Mouse (Mus musculus): ENCODE data around the gene Vmn1r87. TPM values are rescaled to one million over a fixed set of nuclear protein-coding genes. Genes with fewer than 3 reads are reported as not detected.

Gene Vmn1r87
- not detected in 2 replicates for polyA plus RNA-seq (2021; fragmentation: Nextera tagmentation)
- long read RNA-seq, experiment 1 = 0 reads
- long read RNA-seq, experiment 2 = 0 reads

GRCm38 (mm10) chr7:13140057-13140456, at the start of gene Vmn1r87:
Gene Vmn1r87, minus strand, starts transcription at chr7:13140157.

GRCm38 (mm10) chr7:13159268-13159667, 19.3 kb upstream of the Vmn1r87 start, which contains the start of gene Vmn1r88:
Gene Vmn1r88, plus strand, starts transcription at chr7:13159568.

GRCm38 (mm10) chr7:13119817-13120216, 20.1 kb downstream of the Vmn1r87 start, which contains the start of gene Vmn1r86:
Gene Vmn1r86, minus strand, starts transcription at chr7:13119917.

GRCm38 (mm10) chr7:13095073-13095472, 44.9 kb downstream of the Vmn1r87 start, which contains the start of gene Vmn1r85:
Gene Vmn1r85, minus strand, starts transcription at chr7:13095173.

Other genes starting within 250 kb of the Vmn1r87 start
- 11.5 and 11.8 TPM in 2 replicates for gene Zscan22, start 242.3 kb downstream of the Vmn1r87 start, polyA plus RNA-seq (2021; fragmentation: Nextera tagmentation)
- 627 and 629 TPM in 2 replicates for gene Rps5, start 217.9 kb downstream of the Vmn1r87 start, polyA plus RNA-seq (2021; fragmentation: Nextera tagmentation)
- gene Rnf225, start 212.7 kb downstream of the Vmn1r87 start, polyA plus RNA-seq (2021; fragmentation: Nextera tagmentation) = 0.39 TPM in 2 replicates
- 2.2 TPM in 2 replicates for gene Zfp324, start 174.3 kb downstream of the Vmn1r87 start, polyA plus RNA-seq (2021; fragmentation: Nextera tagmentation)
- 3.7 and 4.2 TPM in 2 replicates for gene Zfp446, start 162.3 kb downstream of the Vmn1r87 start, polyA plus RNA-seq (2021; fragmentation: Nextera tagmentation)
- 0.06 TPM in 1 of 2 replicates, not detected in the other for gene Slc27a5, start 142.0 kb downstream of the Vmn1r87 start, polyA plus RNA-seq (2021; fragmentation: Nextera tagmentation)
- gene Trim28, start 141.0 kb downstream of the Vmn1r87 start, polyA plus RNA-seq (2021; fragmentation: Nextera tagmentation) = 83.4 and 85.0 TPM in 2 replicates
- gene Zbtb45, start 130.1 kb downstream of the Vmn1r87 start, polyA plus RNA-seq (2021; fragmentation: Nextera tagmentation) = 8.1 and 9.6 TPM in 2 replicates
- 316 and 338 TPM in 2 replicates for gene Chmp2a, start 105.3 kb downstream of the Vmn1r87 start, polyA plus RNA-seq (2021; fragmentation: Nextera tagmentation)
- 23.7 and 27.4 TPM in 2 replicates for gene Ube2m, start 101.9 kb downstream of the Vmn1r87 start, polyA plus RNA-seq (2021; fragmentation: Nextera tagmentation)
- gene Mzf1, start 85.4 kb downstream of the Vmn1r87 start, polyA plus RNA-seq (2021; fragmentation: Nextera tagmentation) = 6.5 and 7.3 TPM in 2 replicates
- gene Vmn1r85, start 45.0 kb downstream of the Vmn1r87 start, polyA plus RNA-seq (2021; fragmentation: Nextera tagmentation) = not detected in 2 replicates
- not detected in 2 replicates for gene Vmn1r86, start 20.2 kb downstream of the Vmn1r87 start, polyA plus RNA-seq (2021; fragmentation: Nextera tagmentation)
- not detected in 2 replicates for gene Vmn1r88, start 19.4 kb upstream of the Vmn1r87 start, polyA plus RNA-seq (2021; fragmentation: Nextera tagmentation)
- gene Vmn1r89, start 72.9 kb upstream of the Vmn1r87 start, polyA plus RNA-seq (2021; fragmentation: Nextera tagmentation) = not detected in 2 replicates
- 5.2 and 5.4 TPM in 2 replicates for gene Lig1, start 137.1 kb upstream of the Vmn1r87 start, polyA plus RNA-seq (2021; fragmentation: Nextera tagmentation)
- 2.5 and 2.8 TPM in 2 replicates for gene Zswim9, start 138.6 kb upstream of the Vmn1r87 start, polyA plus RNA-seq (2021; fragmentation: Nextera tagmentation)
- not detected in 2 replicates for gene Pla2g4c, start 184.5 kb upstream of the Vmn1r87 start, polyA plus RNA-seq (2021; fragmentation: Nextera tagmentation)

Data from layer of hippocampus, adult 6 months (tissue).